Mouse (Mus musculus) cerebellum, postnatal 14 days (tissue): ENCODE results near the gene Olfr67.
"Not testable (repeated sequence)": the region's sequence is repeated elsewhere in the genome, so short reads cannot be mapped to it uniquely, and the experiment has no call there.

Experiments
- DNase-seq, 2 experiments: peaks; one replicate each; pipeline ENCODE4 v3.0.0; 2021; ENCODE audit warnings: mixed read lengths in 2 of 2

Gene Olfr67

GRCm38 (mm10) chr7:103791721-103792120 is at the start of gene Olfr67:
Olfr67 (minus strand) TSS chr7:103791821.
- DNase-seq: no peak

- no peak for DNase-seq
These were observed 48.6 kb upstream of the Olfr67 start, which contains the start of gene Hbb-bh2 for GRCm38 (mm10) chr7:103840268-103840667. Hbb-bh2 (minus strand) TSS chr7:103840520.

GRCm38 (mm10) chr7:103827808-103828207 is 36.2 kb upstream of the Olfr67 start, which contains the start of gene Hbb-bs:
Hbb-bs (minus strand) TSS chr7:103828096.
- DNase-seq: no peak

GRCm38 (mm10) chr7:103827139-103827538 is 35.5 kb upstream of the Olfr67 start:
- not testable (repeated sequence) for DNase-seq

GRCm38 (mm10) chr7:103826255-103826887 is 34.8 kb upstream of the Olfr67 start:
- no peak for DNase-seq

GRCm38 (mm10) chr7:103825536-103826254 is 34.1 kb upstream of the Olfr67 start:
- no peak for DNase-seq

GRCm38 (mm10) chr7:103824597-103824996 is 33.0 kb upstream of the Olfr67 start:
- no peak for DNase-seq

GRCm38 (mm10) chr7:103815085-103815484 is 23.5 kb upstream of the Olfr67 start:
- DNase-seq: not testable (repeated sequence)

- DNase-seq: no peak
These were observed 22.1 kb upstream of the Olfr67 start, which contains the start of gene Hbb-bt for GRCm38 (mm10) chr7:103813766-103814165. Hbb-bt (minus strand) TSS chr7:103813996.

GRCm38 (mm10) chr7:103813152-103813551 is 21.5 kb upstream of the Olfr67 start:
- DNase-seq: not testable (repeated sequence)

- DNase-seq: no peak
These were observed 20.6 kb upstream of the Olfr67 start for GRCm38 (mm10) chr7:103812174-103812573.

GRCm38 (mm10) chr7:103811223-103811845 is 19.7 kb upstream of the Olfr67 start:
- no peak for DNase-seq

GRCm38 (mm10) chr7:103810746-103811145 is 19.1 kb upstream of the Olfr67 start:
- DNase-seq: no peak

- DNase-seq: no peak
These were observed 18.7 kb upstream of the Olfr67 start for GRCm38 (mm10) chr7:103810296-103810695.

- DNase-seq: no peak
These were observed 18.2 kb upstream of the Olfr67 start for GRCm38 (mm10) chr7:103809801-103810155.

GRCm38 (mm10) chr7:103808971-103809800 is 17.6 kb upstream of the Olfr67 start:
- DNase-seq: no peak

- not testable (repeated sequence) for DNase-seq
These were observed 16.5 kb upstream of the Olfr67 start for GRCm38 (mm10) chr7:103808120-103808519.

GRCm38 (mm10) chr7:103806856-103807255 is 15.2 kb upstream of the Olfr67 start:
- DNase-seq: peak; percentile 2 to 4

GRCm38 (mm10) chr7:103792669-103793388 is 1.2 kb upstream of the Olfr67 start:
- no peak for DNase-seq

GRCm38 (mm10) chr7:103779598-103779997 is 12.0 kb downstream of the Olfr67 start, which contains the start of gene Olfr68:
Olfr68 (minus strand) TSS chr7:103779698.
- no peak for DNase-seq

- DNase-seq: not testable (repeated sequence)
These were observed 14.0 kb downstream of the Olfr67 start for GRCm38 (mm10) chr7:103777652-103778051.

- DNase-seq: no peak
These were observed 20.1 kb downstream of the Olfr67 start, which contains the start of gene Olfr69 for GRCm38 (mm10) chr7:103771494-103771893. Olfr69 (minus strand) TSS chr7:103771594.
